Mouse (Mus musculus) G1E-ER4 (cell line): Measurements from ENCODE around the gene Gria3. TPM values are rescaled to one million over a fixed set of nuclear protein-coding genes. Genes with fewer than 3 reads are reported as not detected.

Source experiments
- GATA1 ChIP-seq: IDR thresholded peaks from one replicate; pipeline ENCODE4 v1.8.0; 2012; ENCODE audit warnings: low read length, inconsistent platforms
- polyA plus RNA-seq: library from polyadenylated mRNA; stranded (reverse); fragments of >175 nt; gene quantifications from 2 replicates; pipeline ENCODE4 v1.2.3, GENCODE M21; 2012

Gene Gria3
- not detected in 2 replicates for polyA plus RNA-seq

- no peak for TF ChIP-seq GATA1
Measured at GRCm38 (mm10) chrX:41400058-41400904, at the start of gene Gria3. Gene Gria3 (plus strand): TSS chrX:41400854.

GRCm38 (mm10) chrX:41387086-41387485 is 13.6 kb upstream of the Gria3 start:
- TF ChIP-seq GATA1, result no peak

GRCm38 (mm10) chrX:41389079-41389478 is 11.6 kb upstream of the Gria3 start:
- TF ChIP-seq GATA1, result no peak

- no peak for TF ChIP-seq GATA1
Measured at GRCm38 (mm10) chrX:41398482-41398881, 2.2 kb upstream of the Gria3 start.

GRCm38 (mm10) chrX:41401186-41401585 is 532 bp downstream of the Gria3 start:
- no peak for TF ChIP-seq GATA1

GRCm38 (mm10) chrX:41401590-41402240 is 1.1 kb downstream of the Gria3 start:
- no peak for TF ChIP-seq GATA1

- TF ChIP-seq GATA1, result no peak
Measured at GRCm38 (mm10) chrX:41402656-41403055, 2.0 kb downstream of the Gria3 start.

GRCm38 (mm10) chrX:41406288-41406687 is 5.6 kb downstream of the Gria3 start:
- no peak for TF ChIP-seq GATA1

GRCm38 (mm10) chrX:41409791-41410190 is 9.1 kb downstream of the Gria3 start:
- TF ChIP-seq GATA1, result no peak

- no peak for TF ChIP-seq GATA1
Measured at GRCm38 (mm10) chrX:41425651-41426050, 25.0 kb downstream of the Gria3 start.

GRCm38 (mm10) chrX:41428011-41428410 is 27.4 kb downstream of the Gria3 start:
- TF ChIP-seq GATA1, result no peak

GRCm38 (mm10) chrX:41435541-41435940 is 34.9 kb downstream of the Gria3 start:
- no peak for TF ChIP-seq GATA1

- TF ChIP-seq GATA1, result no peak
Measured at GRCm38 (mm10) chrX:41438841-41439240, 38.2 kb downstream of the Gria3 start.

GRCm38 (mm10) chrX:41448876-41449275 is 48.2 kb downstream of the Gria3 start:
- no peak for TF ChIP-seq GATA1

- no peak for TF ChIP-seq GATA1
Measured at GRCm38 (mm10) chrX:41477486-41477885, 76.8 kb downstream of the Gria3 start.

GRCm38 (mm10) chrX:41496528-41496927 is 95.9 kb downstream of the Gria3 start:
- TF ChIP-seq GATA1, result no peak

- no peak for TF ChIP-seq GATA1
Measured at GRCm38 (mm10) chrX:41505371-41505770, 104.7 kb downstream of the Gria3 start.
